Mouse (Mus musculus): ENCODE results near the gene Zkscan16. TPM values are rescaled to one million over a fixed set of nuclear protein-coding genes. Genes with fewer than 3 reads are reported as not detected.

Zkscan16 gene
- polyA plus RNA-seq, 1 experiment from 2014 or later, result 2.6 TPM

DNA sequence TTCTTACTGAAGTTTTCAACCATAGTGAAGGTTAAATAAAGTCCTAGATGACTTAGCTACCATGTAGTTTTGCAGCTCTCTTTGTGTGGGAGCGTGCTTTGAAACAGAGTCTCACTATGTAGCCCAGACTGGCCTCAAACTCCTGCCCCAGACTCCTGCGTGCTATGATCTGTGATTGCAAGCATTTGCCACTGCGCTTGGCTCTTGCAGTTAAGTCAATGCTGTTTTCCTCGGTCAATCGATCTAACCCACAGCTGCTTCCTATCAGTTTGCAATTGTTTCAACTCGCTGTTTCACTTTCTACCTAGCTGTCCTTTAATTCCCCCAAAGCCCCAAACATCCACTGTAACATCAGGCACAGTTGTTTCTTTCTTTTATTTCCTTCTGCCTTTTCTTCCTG is 10.9 kb upstream of the Zkscan16 start:
- WGBS, result 92% methylated on average over 6 of the region's 6 CpGs
- no peaks in the 10 kb centered on the region for H3K36me3 ChIP-seq (ENCODE audit: control insufficient read depth, insufficient read depth, low read length)
- no peaks in the 10 kb centered on the region for H3K9me3 ChIP-seq (ENCODE audit: control insufficient read depth, low read length)
- no peaks in the 10 kb centered on the region for H3K4me1 ChIP-seq (ENCODE audit: control insufficient read depth, insufficient read depth, low read length)
- no peaks in the 10 kb centered on the region for H3K27me3 ChIP-seq (ENCODE audit: control insufficient read depth, insufficient read depth, low read length)
- ATAC-seq (ENCODE audit: low FRiP score, low TSS enrichment), result no peak
- no peak overlapping the region for H3K27ac ChIP-seq (replicated peaks; ENCODE audit: low read depth, low read length)
- H3K4me3 ChIP-seq (replicated peaks; ENCODE audit: low read depth, low read length), result no peak overlapping the region
- no peak for DNase-seq
- no peak overlapping the region for H3K9ac ChIP-seq (replicated peaks; ENCODE audit: low read length)
- H3K4me2 ChIP-seq (ENCODE audit: low read length), result no peak overlapping the region

DNA sequence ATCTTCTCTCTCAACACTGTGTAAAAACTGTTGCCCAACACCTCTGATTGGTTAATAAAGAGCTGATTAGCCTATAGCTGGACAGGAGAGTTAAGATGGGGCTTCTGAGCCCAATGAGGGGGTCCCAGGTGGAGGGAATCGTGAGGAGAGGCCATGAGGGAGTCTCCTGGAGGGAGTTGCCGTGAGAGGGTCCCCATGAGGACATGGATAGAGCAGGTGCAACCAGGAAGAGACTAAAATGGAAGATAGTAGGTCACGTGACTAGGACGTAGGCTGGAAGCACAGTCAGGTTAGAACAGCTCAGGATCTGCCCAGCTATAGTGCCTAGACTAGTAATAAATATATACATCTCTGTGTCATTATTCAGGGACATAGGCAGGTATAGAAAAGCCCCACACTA is 9.1 kb upstream of the Zkscan16 start:
- DNase-seq, result no peak
- Histone ChIP-seq H3K4me2 (ENCODE audit: low read length) (no peak overlapping the region), H3K27me3 (ENCODE audit: control insufficient read depth, insufficient read depth, low read length) (no peaks in the 10 kb centered on the region), H3K9ac (replicated peaks; ENCODE audit: low read length) (no peak overlapping the region), H3K9me3 (ENCODE audit: control insufficient read depth, low read length) (no peaks in the 10 kb centered on the region), H3K36me3 (ENCODE audit: control insufficient read depth, insufficient read depth, low read length) (no peaks in the 10 kb centered on the region), H3K27ac (replicated peaks; ENCODE audit: low read depth, low read length) (no peak overlapping the region), H3K4me3 (replicated peaks; ENCODE audit: low read depth, low read length) (no peak overlapping the region), H3K4me1 (ENCODE audit: control insufficient read depth, insufficient read depth, low read length) (no peaks in the 10 kb centered on the region)
- no peak for ATAC-seq (ENCODE audit: low FRiP score, low TSS enrichment)
- 88% methylated on average over 4 of the region's 4 CpGs for WGBS

DNA sequence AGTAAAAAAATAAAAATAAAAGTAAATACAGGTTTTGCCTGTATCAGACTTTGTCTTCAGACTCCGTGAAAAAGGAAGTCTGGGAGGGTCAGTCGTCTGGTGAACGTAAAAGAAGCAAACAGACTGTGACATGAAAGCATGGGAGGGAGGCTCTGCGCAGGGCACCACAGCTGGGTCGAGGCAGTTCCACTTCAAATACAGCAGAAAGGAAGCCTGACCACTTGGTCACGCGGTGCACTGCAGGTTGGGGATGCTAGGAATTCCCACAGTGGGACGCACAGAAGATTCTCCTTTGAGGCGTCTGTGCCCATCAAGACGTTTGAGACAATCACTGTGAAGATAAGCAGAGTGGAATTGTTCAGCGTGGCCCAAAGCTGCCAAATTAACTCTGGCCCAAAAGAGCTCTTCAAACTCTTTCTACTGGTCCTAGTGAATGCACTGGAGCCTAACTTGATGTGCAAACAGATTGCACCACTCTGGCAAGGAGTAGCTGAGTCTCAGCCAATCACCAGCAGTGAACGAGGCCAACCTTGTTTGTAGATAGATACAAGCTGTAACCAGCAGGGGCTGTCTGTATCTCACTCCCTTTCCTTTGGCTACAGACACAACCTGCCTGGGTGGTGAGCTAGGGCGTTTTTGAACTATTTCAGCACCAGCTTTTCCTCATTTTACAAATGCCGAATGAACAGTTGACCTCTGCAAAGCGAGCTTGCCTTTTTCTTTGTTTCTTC is 8.5 kb upstream of the Zkscan16 start:
- 0 out of 2 replicates have a peak, but pooled peaks have one; percentile 67 for ATAC-seq (ENCODE audit: low FRiP score, low TSS enrichment)
- WGBS, result 48% methylated on average over 15 of the region's 15 CpGs
- H3K4me2 ChIP-seq (ENCODE audit: low read length), result no peak overlapping the region
- H3K9me3 ChIP-seq (ENCODE audit: control insufficient read depth, low read length), result no peaks in the 10 kb centered on the region
- no peak overlapping the region for H3K27ac ChIP-seq (replicated peaks; ENCODE audit: low read depth, low read length)
- H3K36me3 ChIP-seq (ENCODE audit: control insufficient read depth, insufficient read depth, low read length), result no peaks in the 10 kb centered on the region
- H3K4me3 ChIP-seq (replicated peaks; ENCODE audit: low read depth, low read length), result no peak overlapping the region
- H3K9ac ChIP-seq (replicated peaks; ENCODE audit: low read length), result no peak overlapping the region
- DNase-seq, result peak; percentile 61
- no peaks in the 10 kb centered on the region for H3K4me1 ChIP-seq (ENCODE audit: control insufficient read depth, insufficient read depth, low read length)
- H3K27me3 ChIP-seq (ENCODE audit: control insufficient read depth, insufficient read depth, low read length), result no peaks in the 10 kb centered on the region

DNA sequence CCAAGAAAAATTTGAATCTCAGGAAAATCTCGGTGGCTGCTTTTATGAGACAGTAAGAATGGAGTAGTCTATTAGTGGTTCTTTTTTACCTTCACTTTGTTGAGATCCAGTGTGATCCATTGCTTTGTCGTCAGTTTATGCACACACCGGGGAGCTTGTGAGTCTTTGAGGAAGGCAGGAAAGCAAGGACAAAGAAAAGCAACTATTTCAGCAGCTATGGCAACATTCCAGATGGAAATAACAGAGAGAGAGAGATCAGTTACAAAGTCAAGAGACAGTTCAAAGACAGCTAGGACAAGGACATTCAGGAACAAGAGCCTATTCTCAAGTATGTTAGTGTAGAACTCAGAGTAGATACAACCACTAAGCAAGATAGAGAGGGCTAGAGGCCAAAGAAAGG is 7.6 kb upstream of the Zkscan16 start:
- Histone ChIP-seq H3K27me3 (ENCODE audit: control insufficient read depth, insufficient read depth, low read length) (no peaks in the 10 kb centered on the region), H3K4me3 (replicated peaks; ENCODE audit: low read depth, low read length) (no peak overlapping the region), H3K4me1 (ENCODE audit: control insufficient read depth, insufficient read depth, low read length) (no peaks in the 10 kb centered on the region), H3K36me3 (ENCODE audit: control insufficient read depth, insufficient read depth, low read length) (no peaks in the 10 kb centered on the region), H3K9ac (replicated peaks; ENCODE audit: low read length) (no peak overlapping the region), H3K9me3 (ENCODE audit: control insufficient read depth, low read length) (no peaks in the 10 kb centered on the region), H3K27ac (replicated peaks; ENCODE audit: low read depth, low read length) (no peak overlapping the region), H3K4me2 (ENCODE audit: low read length) (no peak overlapping the region)
- no peak for ATAC-seq (ENCODE audit: low FRiP score, low TSS enrichment)
- DNase-seq, result no peak
- 62% methylated on average over 3 of the region's 3 CpGs for WGBS

DNA sequence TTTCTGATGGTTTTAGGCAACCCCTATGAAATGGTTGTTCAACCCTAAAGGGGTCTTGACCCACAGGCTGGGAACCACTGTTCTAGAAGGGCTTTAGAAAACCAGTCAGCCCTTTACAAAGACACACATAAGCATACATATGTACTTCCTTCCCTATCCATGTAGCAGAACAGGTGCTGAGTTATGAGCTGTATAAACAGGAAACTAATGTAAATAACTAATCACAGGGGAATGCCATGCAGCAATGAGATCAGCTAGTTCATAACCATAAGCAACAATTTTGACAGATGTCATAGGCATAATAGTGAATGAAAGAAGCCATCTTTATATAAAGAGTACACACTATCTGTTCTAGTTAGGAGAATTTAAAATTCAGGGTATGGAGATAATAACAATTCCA is 1.8 kb upstream of the Zkscan16 start:
- H3K4me1 ChIP-seq (ENCODE audit: control insufficient read depth, insufficient read depth, low read length), result no peaks in the 10 kb centered on the region; the same call in 1 of the 2 replicates
- DNase-seq, result no peak
- no peak overlapping the region for H3K27ac ChIP-seq (replicated peaks; ENCODE audit: low read depth, low read length)
- no peak overlapping the region for H3K4me2 ChIP-seq (ENCODE audit: low read length)
- H3K9me3 ChIP-seq (ENCODE audit: control insufficient read depth, low read length), result no peaks in the 10 kb centered on the region
- ATAC-seq (ENCODE audit: low FRiP score, low TSS enrichment), result no peak
- no peak overlapping the region for H3K4me3 ChIP-seq (replicated peaks; ENCODE audit: low read depth, low read length)
- H3K36me3 ChIP-seq (ENCODE audit: control insufficient read depth, insufficient read depth, low read length), result no peaks in the 10 kb centered on the region
- H3K9ac ChIP-seq (replicated peaks; ENCODE audit: low read length), result no peak overlapping the region
- H3K27me3 ChIP-seq (ENCODE audit: control insufficient read depth, insufficient read depth, low read length), result no peaks in the 10 kb centered on the region

DNA sequence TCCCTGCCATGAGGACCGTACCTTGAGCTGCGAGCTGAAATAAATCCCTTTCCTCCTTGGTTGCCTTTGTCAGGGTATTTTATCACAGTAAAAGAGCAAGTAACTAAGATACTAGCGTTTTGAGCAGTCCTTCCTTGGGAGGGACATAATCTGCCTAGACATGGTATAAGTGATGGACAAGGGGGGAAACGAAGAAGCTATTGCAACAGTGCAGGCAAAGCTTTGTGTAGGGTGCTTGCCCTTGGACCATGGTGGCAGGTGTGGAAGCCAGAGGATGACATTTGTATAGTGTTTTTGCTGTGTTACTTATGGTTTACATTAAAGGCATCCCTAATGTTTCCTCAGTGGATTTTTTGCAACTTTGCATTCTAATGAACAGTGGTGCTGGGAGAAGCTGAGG is 486 bp upstream of the Zkscan16 start:
- DNase-seq (no peak), ATAC-seq (ENCODE audit: low FRiP score, low TSS enrichment) (0 out of 2 replicates have a peak, but pooled peaks have one; percentile 2)
- 0 out of 2 replicates have a peak overlapping the region, but pooled peaks have one; percentile 49 for H3K27ac ChIP-seq (replicated peaks; ENCODE audit: low read depth, low read length)

DNA sequence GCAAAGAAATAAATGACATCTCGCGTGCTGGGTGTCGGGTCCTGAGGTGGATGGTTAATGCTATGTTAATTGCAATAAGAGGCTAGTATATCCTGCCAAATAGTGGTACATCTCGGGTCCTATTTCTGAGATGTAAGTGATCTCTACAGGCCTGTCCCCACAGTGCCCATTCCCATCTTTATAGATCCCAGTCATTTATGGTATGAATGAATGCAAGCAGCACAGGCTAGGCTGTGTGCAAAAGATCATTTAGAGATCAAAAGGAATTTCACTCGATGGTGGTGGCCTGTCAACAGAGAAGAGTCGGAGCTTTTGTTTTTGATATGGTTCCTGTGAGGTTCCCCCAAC is 752 bp downstream of the Zkscan16 start:
- Histone ChIP-seq H3K4me3 (replicated peaks; ENCODE audit: low read depth, low read length) (peak overlapping the region; percentile 66), H3K9me3 (ENCODE audit: control insufficient read depth, low read length) (no peaks in the 10 kb centered on the region), H3K9ac (replicated peaks; ENCODE audit: low read length) (peak overlapping the region; percentile 62), H3K4me2 (ENCODE audit: low read length) (peak overlapping the region; percentile 86), H3K36me3 (ENCODE audit: control insufficient read depth, insufficient read depth, low read length) (no peaks in the 10 kb centered on the region), H3K4me1 (ENCODE audit: control insufficient read depth, insufficient read depth, low read length) (no peaks in the 10 kb centered on the region; the same call in 1 of the 2 replicates), H3K27me3 (ENCODE audit: control insufficient read depth, insufficient read depth, low read length) (no peaks in the 10 kb centered on the region), H3K27ac (replicated peaks; ENCODE audit: low read depth, low read length) (no peak overlapping the region)
- no peak for DNase-seq
- ATAC-seq (ENCODE audit: low FRiP score, low TSS enrichment), result peak; percentile 12; the same call in 1 of the 2 replicates
- 26% methylated on average over 6 of the region's 6 CpGs for WGBS

More for the DNA sequence above, 486 bp upstream of the Zkscan16 start:
- no peaks in the 10 kb centered on the region for H3K27me3 ChIP-seq (ENCODE audit: control insufficient read depth, insufficient read depth, low read length)
- no peaks in the 10 kb centered on the region for H3K9me3 ChIP-seq (ENCODE audit: control insufficient read depth, low read length)
- 79% methylated on average over 4 of the region's 4 CpGs for WGBS
- peak overlapping the region; percentile 66 for H3K4me3 ChIP-seq (replicated peaks; ENCODE audit: low read depth, low read length)
- H3K4me2 ChIP-seq (ENCODE audit: low read length), result peak overlapping the region; percentile 86
- no peak overlapping the region; the same call in 1 of the 2 replicates for H3K9ac ChIP-seq (replicated peaks; ENCODE audit: low read length)
- H3K36me3 ChIP-seq (ENCODE audit: control insufficient read depth, insufficient read depth, low read length), result no peaks in the 10 kb centered on the region
- no peaks in the 10 kb centered on the region; the same call in 1 of the 2 replicates for H3K4me1 ChIP-seq (ENCODE audit: control insufficient read depth, insufficient read depth, low read length)

DNA sequence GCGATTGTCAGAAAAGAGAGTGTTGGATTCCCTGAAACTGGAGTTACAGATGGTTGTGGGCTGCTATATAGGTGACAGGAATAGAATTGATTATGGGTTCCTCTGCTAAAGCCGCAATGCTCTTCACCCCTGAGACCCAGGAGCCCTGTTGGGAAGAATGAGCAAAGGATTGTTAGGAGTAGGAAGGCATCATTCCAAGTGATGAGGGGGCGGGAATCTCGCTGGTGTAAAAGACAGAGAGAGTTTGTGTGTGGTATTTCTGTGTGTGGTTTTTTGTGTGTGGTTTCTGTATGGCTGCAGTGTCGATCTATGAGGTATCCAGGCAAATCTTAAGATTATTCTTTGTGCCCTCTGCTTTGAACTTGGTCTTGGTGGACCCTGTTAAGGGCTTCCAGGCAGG is 1.3 kb downstream of the Zkscan16 start:
- peak overlapping the region; percentile 62; the same call in 1 of the 2 replicates for H3K9ac ChIP-seq (replicated peaks; ENCODE audit: low read length)
- peak overlapping the region; percentile 86 for H3K4me2 ChIP-seq (ENCODE audit: low read length)
- no peaks in the 10 kb centered on the region; the same call in 1 of the 2 replicates for H3K4me1 ChIP-seq (ENCODE audit: control insufficient read depth, insufficient read depth, low read length)
- 73% methylated on average over 5 of the region's 5 CpGs for WGBS
- H3K27me3 ChIP-seq (ENCODE audit: control insufficient read depth, insufficient read depth, low read length), result no peaks in the 10 kb centered on the region
- DNase-seq (no peak), ATAC-seq (ENCODE audit: low FRiP score, low TSS enrichment) (no peak)
- no peaks in the 10 kb centered on the region for H3K9me3 ChIP-seq (ENCODE audit: control insufficient read depth, low read length)
- H3K27ac ChIP-seq (replicated peaks; ENCODE audit: low read depth, low read length), result no peak overlapping the region
- no peaks in the 10 kb centered on the region for H3K36me3 ChIP-seq (ENCODE audit: control insufficient read depth, insufficient read depth, low read length)
- H3K4me3 ChIP-seq (replicated peaks; ENCODE audit: low read depth, low read length), result peak overlapping the region; percentile 66; the same call in 1 of the 2 replicates

DNA sequence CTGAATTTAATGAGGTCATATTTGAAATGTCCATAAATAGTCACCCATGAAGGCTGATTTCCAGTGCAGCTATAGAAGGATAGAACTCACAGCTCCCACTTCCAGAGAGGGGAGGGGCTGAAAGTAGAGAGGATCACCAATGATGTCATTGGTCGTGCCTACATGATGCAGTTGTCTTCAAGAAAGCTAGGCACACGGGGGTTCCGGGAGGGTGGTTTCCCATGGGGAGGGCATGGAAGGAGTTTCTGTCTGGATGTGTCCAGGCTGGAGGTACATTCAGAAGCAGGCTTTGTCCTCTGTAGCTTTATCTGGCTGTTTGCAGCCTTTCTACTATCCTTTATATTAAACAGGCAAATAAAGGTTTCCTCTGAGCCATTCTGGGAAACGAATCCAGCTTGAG is 5.0 kb downstream of the Zkscan16 start:
- no peaks in the 10 kb centered on the region; the same call in 1 of the 2 replicates for H3K4me1 ChIP-seq (ENCODE audit: control insufficient read depth, insufficient read depth, low read length)
- ATAC-seq (ENCODE audit: low FRiP score, low TSS enrichment) (no peak), DNase-seq (no peak)
- 86% methylated on average over 4 of the region's 4 CpGs for WGBS
- no peaks in the 10 kb centered on the region for H3K9me3 ChIP-seq (ENCODE audit: control insufficient read depth, low read length)
- H3K4me2 ChIP-seq (ENCODE audit: low read length), result no peak overlapping the region
- H3K36me3 ChIP-seq (ENCODE audit: control insufficient read depth, insufficient read depth, low read length), result no peaks in the 10 kb centered on the region
- no peak overlapping the region for H3K27ac ChIP-seq (replicated peaks; ENCODE audit: low read depth, low read length)
- no peak overlapping the region for H3K4me3 ChIP-seq (replicated peaks; ENCODE audit: low read depth, low read length)
- H3K9ac ChIP-seq (replicated peaks; ENCODE audit: low read length), result no peak overlapping the region
- H3K27me3 ChIP-seq (ENCODE audit: control insufficient read depth, insufficient read depth, low read length), result no peaks in the 10 kb centered on the region

Data from midbrain, embryonic 14.5 days (tissue).